Mouse (Mus musculus): ENCODE results near the gene Taar7a. TPM values are rescaled to one million over a fixed set of nuclear protein-coding genes. Genes with fewer than 3 reads are reported as not detected.
A peak's percentile ranks its signal among the peaks of the same experiment; 100 is the strongest.

Taar7a gene
- not detected for total RNA-seq (2021)

- intact Hi-C loops (cut with DNase I): no loop called here
- DNase-seq: no peak
Observed at GRCm38 (mm10) chr10:23993381-23993780, at the start of gene Taar7a. Taar7a (minus strand) TSS chr10:23993481.

GRCm38 (mm10) chr10:24040120-24040869, 47.0 kb upstream of the Taar7a start:
- no peak for DNase-seq
- intact Hi-C loops (cut with DNase I): no loop called here

- intact Hi-C loops (cut with DNase I): no loop called here
- DNase-seq: no peak
Observed at GRCm38 (mm10) chr10:24037314-24037713, 44.0 kb upstream of the Taar7a start, which contains the start of gene Taar7e. Taar7e (plus strand) TSS chr10:24037614.

GRCm38 (mm10) chr10:24031347-24031746, 38.1 kb upstream of the Taar7a start:
- intact Hi-C loops (cut with DNase I): no loop called here
- no peak for DNase-seq

GRCm38 (mm10) chr10:24026922-24027321, 33.6 kb upstream of the Taar7a start, which contains the start of gene Taar7d:
Taar7d (plus strand) TSS chr10:24027222.
- no peak for DNase-seq
- intact Hi-C loops (cut with DNase I): no loop called here

GRCm38 (mm10) chr10:24008143-24008542, 14.9 kb upstream of the Taar7a start:
- intact Hi-C loops (cut with DNase I): no loop called here

GRCm38 (mm10) chr10:24007034-24007433, 13.8 kb upstream of the Taar7a start:
- no peak for DNase-seq
- intact Hi-C loops (cut with DNase I): no loop called here

More at GRCm38 (mm10) chr10:24008143-24008542, 14.9 kb upstream of the Taar7a start:
- DNase-seq: no peak

GRCm38 (mm10) chr10:24006442-24006841, 13.2 kb upstream of the Taar7a start:
- DNase-seq: no peak
- intact Hi-C loops (cut with DNase I): no loop called here

- intact Hi-C loops (cut with DNase I): no loop called here
- DNase-seq: no peak
Observed at GRCm38 (mm10) chr10:23999639-24000038, 6.4 kb upstream of the Taar7a start, which contains the start of gene Taar7b. Taar7b (plus strand) TSS chr10:23999939.

GRCm38 (mm10) chr10:23986419-23986818, 6.9 kb downstream of the Taar7a start:
- intact Hi-C loops (cut with DNase I): no loop called here
- DNase-seq: no peak

GRCm38 (mm10) chr10:23985546-23985945, 7.7 kb downstream of the Taar7a start, which contains the start of gene Taar6:
Taar6 (minus strand) TSS chr10:23985646.
- intact Hi-C loops (cut with DNase I): no loop called here
- no peak for DNase-seq

- intact Hi-C loops (cut with DNase I): loop anchor here (1.0 to 5.0 kb wide), 4 partner anchors 101 to 162 kb away; no protein-coding TSS in a partner anchor
- DNase-seq: peak; percentile 75 to 87
Observed at GRCm38 (mm10) chr10:23978901-23979705, 14.2 kb downstream of the Taar7a start.

- DNase-seq: no peak
- intact Hi-C loops (cut with DNase I): loop anchor here (2.0 to 5.0 kb wide), 3 partner anchors 133 to 161 kb away; no protein-coding TSS in a partner anchor
Observed at GRCm38 (mm10) chr10:23977958-23978357, 15.3 kb downstream of the Taar7a start.

GRCm38 (mm10) chr10:23971256-23971655, 22.0 kb downstream of the Taar7a start:
- intact Hi-C loops (cut with DNase I): no loop called here

GRCm38 (mm10) chr10:23970656-23971165, 22.6 kb downstream of the Taar7a start, which contains the start of gene Taar5:
Taar5 (plus strand) TSS chr10:23970706.
- intact Hi-C loops (cut with DNase I): no loop called here
- no peak for DNase-seq

More at GRCm38 (mm10) chr10:23971256-23971655, 22.0 kb downstream of the Taar7a start:
- no peak for DNase-seq

GRCm38 (mm10) chr10:23964921-23965610, 28.2 kb downstream of the Taar7a start:
- intact Hi-C loops (cut with DNase I): no loop called here
- no peak for DNase-seq

- intact Hi-C loops (cut with DNase I): no loop called here
- DNase-seq: peak; percentile 14 to 35
Observed at GRCm38 (mm10) chr10:23963444-23963843, 29.8 kb downstream of the Taar7a start.

GRCm38 (mm10) chr10:23960444-23960915, 32.8 kb downstream of the Taar7a start, which contains the start of gene Taar4:
Taar4 (plus strand) TSS chr10:23960494.
- intact Hi-C loops (cut with DNase I): no loop called here
- DNase-seq: no peak

GRCm38 (mm10) chr10:23959071-23959470, 34.2 kb downstream of the Taar7a start:
- DNase-seq: no peak
- intact Hi-C loops (cut with DNase I): no loop called here

GRCm38 (mm10) chr10:23951714-23952113, 41.6 kb downstream of the Taar7a start:
- intact Hi-C loops (cut with DNase I): no loop called here
- no peak for DNase-seq
